Mouse (Mus musculus) embryonic facial prominence, embryonic 13.5 days (tissue): ENCODE results near the gene Ddx58. TPM values are rescaled to one million over a fixed set of nuclear protein-coding genes. Genes with fewer than 3 reads are reported as not detected.

Experiments used
- ATAC-seq: fragments of 200-750 bp; cut with Nextera tagmentation; 2 replicates; pipeline ENCODE4 v1.8.0; 2017; ENCODE audit warnings: low read depth; ENCODE audit not compliant: insufficient number of reproducible peaks, insufficient read depth, low FRiP score, low TSS enrichment
- H3K27ac ChIP-seq: fragments of 300-500 bp; sonication (generic); 2 replicates; pipeline ENCODE4 v1.5.1; 2015; ENCODE audit warnings: moderate library complexity, mild to moderate bottlenecking, inconsistent platforms
- H3K27me3 ChIP-seq: fragments of 300-500 bp; sonication (generic); 2 replicates; pipeline ENCODE4 v1.6.1; 2015; ENCODE audit warnings: mild to moderate bottlenecking, inconsistent platforms
- H3K36me3 ChIP-seq: fragments of 300-500 bp; sonication (generic); 2 replicates; pipeline ENCODE4 v1.6.1; 2015; ENCODE audit warnings: mild to moderate bottlenecking, inconsistent platforms
- H3K4me1 ChIP-seq: fragments of 300-500 bp; sonication (generic); 2 replicates; pipeline ENCODE4 v1.6.1; 2015; ENCODE audit warnings: inconsistent platforms
- H3K4me2 ChIP-seq: fragments of 300-500 bp; sonication (generic); 2 replicates; pipeline ENCODE4 v1.6.1; 2015; ENCODE audit warnings: moderate library complexity, mild to moderate bottlenecking, inconsistent platforms
- H3K4me3 ChIP-seq: fragments of 300-500 bp; sonication (generic); 2 replicates; pipeline ENCODE4 v1.5.1; 2015; ENCODE audit warnings: mild to moderate bottlenecking, inconsistent platforms
- H3K9ac ChIP-seq: fragments of 300-500 bp; sonication (generic); 2 replicates; pipeline ENCODE4 v1.6.1; 2015; ENCODE audit warnings: mild to moderate bottlenecking, inconsistent platforms
- H3K9me3 ChIP-seq: fragments of 300-500 bp; sonication (generic); 2 replicates; pipeline ENCODE4 v1.6.1; 2016; ENCODE audit warnings: inconsistent platforms
- WGBS: fragments of 180-500 bp; shearing (Covaris S2); methylation state at CpG from one replicate; pipeline ENCODE4 v1.1.7; 2015; ENCODE audit warnings: mixed read lengths; 5-methylcytosine and 5-hydroxymethylcytosine counted together
- polyA plus RNA-seq: library from polyadenylated mRNA; unstranded; fragments of >200 nt; fragmentation: Nextera tagmentation; extraction: Ambion mirVana; gene quantifications from 2 replicates; pipeline ENCODE4 v1.2.1, GENCODE M21; 2015

Gene Ddx58
- polyA plus RNA-seq, 1 experiment from 2014 or later = 8.2 TPM

DNA sequence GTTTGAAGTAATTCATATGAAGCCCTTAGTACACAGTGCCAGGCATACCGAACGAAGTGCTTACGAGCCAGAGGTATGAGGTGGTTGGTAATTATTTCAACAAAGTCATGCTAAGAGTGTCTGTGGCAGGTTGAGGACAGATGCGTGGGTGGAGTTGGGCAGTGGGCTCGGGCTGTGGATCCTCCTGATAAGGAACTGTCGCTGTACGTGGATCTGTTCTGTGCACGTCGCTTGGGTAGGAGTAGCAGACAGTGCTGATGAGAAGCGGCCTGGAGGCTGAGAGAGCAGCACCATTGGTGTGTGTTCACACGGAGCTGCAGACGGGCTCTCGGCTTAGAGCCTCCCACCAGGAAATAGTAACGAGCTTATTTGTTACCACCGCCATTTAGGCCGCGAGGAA is 61.0 kb downstream of the Ddx58 start:
- H3K4me1 ChIP-seq = no peaks in the 10 kb centered on the region
- H3K9ac ChIP-seq = no peak overlapping the region
- no peak for ATAC-seq
- no peaks in the 10 kb centered on the region for H3K9me3 ChIP-seq
- H3K4me2 ChIP-seq = no peak overlapping the region
- H3K27ac ChIP-seq = no peak overlapping the region
- 93% methylated on average over 17 of the region's 17 CpGs for WGBS
- H3K27me3 ChIP-seq = no peaks in the 10 kb centered on the region
- H3K4me3 ChIP-seq = no peak overlapping the region
- H3K36me3 ChIP-seq = peaks cover 68% of the 10 kb centered on the region

DNA sequence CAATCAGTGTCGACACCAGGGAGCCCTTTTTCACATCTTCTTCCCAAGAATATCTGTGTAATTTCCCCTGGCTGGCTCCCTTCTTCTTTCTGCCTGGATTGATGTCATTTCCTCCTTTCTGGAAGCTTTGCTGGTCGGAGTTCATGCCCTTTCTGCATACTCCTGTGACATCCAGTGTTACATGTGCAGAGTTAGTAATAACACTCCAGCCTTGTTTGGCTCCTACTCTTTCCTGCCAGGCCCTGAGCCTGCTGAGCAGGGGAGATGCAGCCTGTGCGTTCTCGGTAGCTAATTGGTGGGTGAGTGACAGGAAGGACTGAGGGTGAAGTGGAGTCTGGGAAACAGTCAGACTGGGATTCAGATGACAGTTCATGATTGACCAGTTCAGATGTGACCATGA is 65.3 kb downstream of the Ddx58 start:
- peaks cover 39% of the 10 kb centered on the region for H3K36me3 ChIP-seq
- no peak overlapping the region for H3K9ac ChIP-seq
- no peak for ATAC-seq
- no peaks in the 10 kb centered on the region for H3K27me3 ChIP-seq
- WGBS = 66% methylated on average over 4 of the region's 4 CpGs
- no peak overlapping the region for H3K27ac ChIP-seq
- H3K9me3 ChIP-seq = no peaks in the 10 kb centered on the region
- no peak overlapping the region for H3K4me3 ChIP-seq
- no peak overlapping the region for H3K4me2 ChIP-seq
- H3K4me1 ChIP-seq = no peaks in the 10 kb centered on the region

DNA sequence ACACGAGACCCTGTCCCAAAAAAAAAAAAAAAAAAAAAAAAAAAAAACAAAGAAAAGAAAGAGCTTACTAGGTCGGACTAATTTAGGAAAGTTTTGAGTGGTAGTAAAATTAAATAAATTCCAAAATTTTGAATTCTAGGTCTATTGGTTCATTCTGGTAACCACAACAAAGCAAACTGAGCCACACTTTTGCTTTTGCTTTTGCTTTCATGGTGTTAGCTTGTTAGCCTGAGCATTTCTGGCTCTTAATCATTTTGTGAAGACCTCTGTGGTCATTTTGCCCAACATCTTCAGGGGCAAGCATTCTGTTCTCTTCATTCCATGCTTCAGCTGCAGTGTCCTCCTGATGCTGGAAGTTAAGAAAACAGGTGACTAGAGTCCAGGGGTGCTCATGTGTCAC is 67.3 kb downstream of the Ddx58 start:
- Histone ChIP-seq H3K27me3 (no peaks in the 10 kb centered on the region), H3K4me2 (no peak overlapping the region), H3K4me1 (no peaks in the 10 kb centered on the region), H3K27ac (no peak overlapping the region), H3K9ac (no peak overlapping the region), H3K9me3 (no peaks in the 10 kb centered on the region), H3K36me3 (peaks cover 33% of the 10 kb centered on the region), H3K4me3 (no peak overlapping the region)
- 84% methylated on average over 2 of the region's 2 CpGs for WGBS
- ATAC-seq = no peak

DNA sequence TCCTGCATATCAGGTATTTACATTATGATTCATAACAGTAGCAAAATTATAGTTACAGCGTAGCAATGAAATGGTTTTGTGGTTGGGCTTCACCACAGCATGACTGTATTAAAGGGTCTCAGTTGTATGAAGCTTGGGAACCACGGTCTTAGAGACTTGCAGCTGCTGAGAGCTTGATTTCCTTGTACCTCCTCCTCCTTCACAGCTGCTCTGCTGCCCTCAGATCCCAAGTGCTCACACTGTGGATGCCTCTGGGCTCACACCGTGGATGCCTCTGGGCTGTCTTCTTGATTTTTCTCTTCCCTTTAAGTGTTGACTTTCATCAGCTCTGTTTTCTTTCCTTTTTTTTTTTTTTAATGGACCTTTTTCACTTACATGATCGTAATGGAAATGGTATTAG is 68.2 kb downstream of the Ddx58 start:
- no peak overlapping the region for H3K4me3 ChIP-seq
- WGBS = 80% methylated on average over 4 of the region's 4 CpGs
- no peak overlapping the region for H3K9ac ChIP-seq
- H3K9me3 ChIP-seq = no peaks in the 10 kb centered on the region
- no peaks in the 10 kb centered on the region for H3K27me3 ChIP-seq
- H3K36me3 ChIP-seq = peaks cover 38% of the 10 kb centered on the region
- H3K27ac ChIP-seq = no peak overlapping the region
- no peaks in the 10 kb centered on the region for H3K4me1 ChIP-seq
- no peak overlapping the region for H3K4me2 ChIP-seq
- ATAC-seq = no peak

DNA sequence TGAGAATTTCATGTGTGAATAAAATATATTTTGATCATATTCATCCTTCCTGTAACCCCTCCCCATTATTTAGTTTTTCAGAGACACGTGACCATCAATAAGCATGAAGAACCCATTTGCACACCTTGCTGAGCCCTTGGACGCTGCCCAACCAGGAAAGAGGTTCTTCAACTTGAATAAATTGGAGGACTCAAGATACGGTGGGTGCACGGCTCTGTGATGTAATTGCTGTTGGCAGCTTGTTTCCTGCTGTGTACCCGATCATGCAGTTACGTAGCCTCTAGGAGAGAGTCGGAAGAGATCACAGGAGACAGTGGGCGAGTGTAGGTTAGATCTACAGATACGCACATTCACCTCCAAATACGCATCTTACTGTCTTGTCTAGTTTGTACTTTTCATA is 76.0 kb downstream of the Ddx58 start:
- H3K9me3 ChIP-seq = no peaks in the 10 kb centered on the region
- H3K9ac ChIP-seq = no peak overlapping the region
- 74% methylated on average over 10 of the region's 10 CpGs for WGBS
- H3K27ac ChIP-seq = no peak overlapping the region
- H3K27me3 ChIP-seq = no peaks in the 10 kb centered on the region
- H3K4me3 ChIP-seq = no peak overlapping the region
- no peak overlapping the region for H3K4me2 ChIP-seq
- peaks cover 26% of the 10 kb centered on the region for H3K36me3 ChIP-seq
- no peak for ATAC-seq
- H3K4me1 ChIP-seq = no peaks in the 10 kb centered on the region

DNA sequence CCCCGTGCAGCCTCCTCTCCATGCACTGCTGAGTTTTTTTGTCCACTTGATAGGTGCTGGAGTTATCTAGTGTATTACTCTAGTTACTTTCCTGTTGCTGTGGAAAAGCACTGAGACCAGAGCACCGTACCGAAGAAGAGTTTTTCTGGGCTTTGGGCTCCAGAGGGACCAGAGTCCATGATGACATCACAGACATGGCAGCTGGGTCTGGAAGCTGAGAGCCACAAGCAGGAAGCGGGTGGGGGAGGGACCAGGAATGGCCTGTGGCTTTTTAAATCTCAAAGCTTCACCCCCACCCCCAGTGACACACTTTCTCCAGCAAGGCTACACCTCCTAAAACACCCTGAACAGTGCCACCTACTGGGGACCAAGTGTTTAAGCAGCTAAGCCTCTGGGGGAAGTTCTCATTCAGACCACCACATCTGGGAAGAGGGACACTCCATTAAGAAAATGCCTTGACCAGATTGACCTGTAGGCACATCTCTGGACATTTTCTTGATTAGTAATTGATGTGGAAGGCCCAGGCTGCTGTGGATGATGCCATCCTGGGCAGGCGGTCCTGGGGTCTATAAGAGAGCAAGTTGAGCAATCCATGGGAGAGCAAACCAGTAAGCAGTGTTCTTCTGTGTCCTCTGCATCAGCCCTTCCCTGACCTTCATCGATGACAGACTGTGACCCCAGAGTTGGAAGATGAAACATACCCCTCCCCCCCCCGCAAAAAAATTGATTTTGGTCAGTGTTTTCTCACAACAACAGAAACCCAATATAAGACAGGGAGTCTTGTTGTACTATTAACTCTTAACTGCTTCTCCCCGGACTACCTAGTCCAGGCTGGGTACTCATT is 78.8 kb downstream of the Ddx58 start:
- H3K9ac ChIP-seq = no peak overlapping the region
- ATAC-seq = no peak
- 93% methylated on average over 8 of the region's 8 CpGs for WGBS
- H3K27ac ChIP-seq = no peak overlapping the region
- H3K4me2 ChIP-seq = no peak overlapping the region
- H3K9me3 ChIP-seq = no peaks in the 10 kb centered on the region
- H3K4me3 ChIP-seq = no peak overlapping the region
- H3K36me3 ChIP-seq = peaks cover 13% of the 10 kb centered on the region
- H3K4me1 ChIP-seq = no peaks in the 10 kb centered on the region
- H3K27me3 ChIP-seq = no peaks in the 10 kb centered on the region

DNA sequence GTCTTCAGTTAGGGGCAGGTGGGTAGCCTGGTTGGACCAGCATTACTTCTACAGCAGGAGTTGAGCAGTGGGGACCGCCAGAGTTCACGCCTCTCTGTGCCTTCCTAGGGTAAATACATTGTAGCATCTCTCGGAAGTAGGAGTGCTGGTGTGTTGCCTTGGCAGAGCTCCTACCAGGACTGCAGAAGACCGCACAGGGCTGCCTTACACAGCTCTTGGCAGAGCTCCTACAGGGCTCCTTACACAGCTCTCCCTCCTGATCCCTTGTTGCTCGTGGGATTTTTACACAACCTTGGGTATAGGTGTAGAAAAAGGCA is 81.4 kb downstream of the Ddx58 start:
- Histone ChIP-seq H3K9ac (no peak overlapping the region), H3K27ac (no peak overlapping the region), H3K4me2 (no peak overlapping the region), H3K4me1 (no peaks in the 10 kb centered on the region), H3K9me3 (no peaks in the 10 kb centered on the region), H3K4me3 (no peak overlapping the region), H3K27me3 (no peaks in the 10 kb centered on the region), H3K36me3 (peaks cover 5% of the 10 kb centered on the region; the same call in 1 of the 2 replicates)
- WGBS = 85% methylated on average over 5 of the region's 5 CpGs
- ATAC-seq = no peak

DNA sequence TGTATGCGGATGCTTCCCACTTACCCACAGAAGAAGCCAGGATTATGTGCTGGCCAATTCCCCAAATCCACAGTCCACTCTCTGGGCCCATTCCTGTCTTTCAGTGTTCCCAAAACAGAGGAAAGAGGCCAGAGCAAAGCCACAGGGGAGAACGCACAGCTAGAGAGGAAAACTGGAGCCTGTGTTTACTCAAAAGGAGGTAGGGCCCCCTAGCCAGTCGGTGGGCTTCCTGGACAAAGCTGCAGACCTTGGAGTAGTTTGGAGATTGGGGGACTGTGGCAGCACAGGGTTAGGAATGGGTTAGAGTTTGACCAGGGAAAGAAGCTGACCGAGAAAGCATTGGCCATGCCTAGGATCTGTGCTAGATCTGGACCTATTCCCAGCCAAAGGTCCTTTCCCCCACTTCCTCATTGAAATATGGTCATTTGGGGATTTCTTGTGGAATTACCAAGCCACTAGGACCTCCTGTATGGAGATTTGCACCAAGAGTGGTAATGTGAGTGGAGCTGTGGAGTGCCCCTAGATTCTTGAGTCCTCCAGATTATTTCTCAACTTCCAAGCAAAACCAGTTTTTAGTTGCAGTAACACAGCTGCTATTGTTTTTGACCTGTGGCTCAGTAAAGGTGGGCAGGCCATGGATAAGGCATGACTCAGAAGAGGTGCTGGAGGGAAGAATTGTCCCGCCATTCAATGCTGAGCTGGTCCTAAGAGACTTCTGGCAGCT is 82.0 kb downstream of the Ddx58 start:
- Histone ChIP-seq H3K4me3 (no peak overlapping the region), H3K4me2 (no peak overlapping the region), H3K4me1 (no peaks in the 10 kb centered on the region), H3K9ac (no peak overlapping the region), H3K27me3 (no peaks in the 10 kb centered on the region), H3K36me3 (peaks cover 5% of the 10 kb centered on the region; the same call in 1 of the 2 replicates), H3K9me3 (no peaks in the 10 kb centered on the region), H3K27ac (no peak overlapping the region)
- no peak for ATAC-seq
- 78% methylated on average over 5 of the region's 5 CpGs for WGBS

DNA sequence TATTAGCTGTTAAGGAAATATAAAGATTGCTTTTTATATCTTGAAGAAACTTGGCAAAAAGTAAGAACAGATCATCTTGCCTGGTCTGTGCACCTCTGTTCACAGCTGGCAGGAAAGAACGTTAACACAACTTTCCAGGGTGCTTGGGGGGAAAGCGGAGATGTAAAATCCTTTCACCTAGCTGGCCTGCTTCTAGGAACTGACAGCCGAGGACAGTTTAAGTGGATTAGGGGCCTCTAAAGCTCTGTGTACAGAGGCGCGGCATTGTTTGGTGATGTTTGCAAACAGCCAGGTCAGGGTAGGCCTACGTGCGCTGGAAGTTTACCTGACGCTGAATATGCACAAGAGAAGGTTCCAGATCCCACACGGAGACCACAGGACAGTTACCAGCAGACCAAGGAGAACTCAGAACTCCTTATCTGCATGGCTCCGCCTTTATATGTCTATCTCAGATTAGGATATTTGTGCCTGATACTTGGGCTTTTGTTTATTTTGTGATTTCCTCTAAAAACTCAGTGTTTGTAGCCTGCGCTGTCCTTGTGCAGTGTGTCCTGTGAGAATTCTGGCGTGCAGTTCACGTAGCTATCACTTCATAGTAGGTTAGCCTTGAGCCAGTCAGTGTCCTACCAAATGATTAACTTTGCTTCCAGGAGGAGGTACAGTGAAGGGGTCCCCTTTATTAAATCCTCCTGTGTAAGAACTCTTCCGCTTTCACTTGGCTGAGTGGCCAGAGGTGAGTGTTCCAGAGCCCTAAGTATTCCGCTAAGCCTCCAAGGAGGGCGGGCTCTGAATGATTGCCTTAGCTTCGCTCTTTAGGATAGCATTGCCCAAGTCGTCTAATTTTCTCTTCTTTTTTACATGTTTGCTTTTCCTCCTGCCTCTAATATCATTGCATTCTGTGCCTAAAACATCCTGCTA is 82.8 kb downstream of the Ddx58 start:
- Histone ChIP-seq H3K27me3 (no peaks in the 10 kb centered on the region), H3K4me2 (no peak overlapping the region), H3K4me3 (no peak overlapping the region), H3K9ac (no peak overlapping the region), H3K4me1 (no peaks in the 10 kb centered on the region), H3K27ac (no peak overlapping the region), H3K9me3 (no peaks in the 10 kb centered on the region), H3K36me3 (peaks cover 5% of the 10 kb centered on the region; the same call in 1 of the 2 replicates)
- WGBS = 73% methylated on average over 18 of the region's 18 CpGs
- ATAC-seq = no peak

DNA sequence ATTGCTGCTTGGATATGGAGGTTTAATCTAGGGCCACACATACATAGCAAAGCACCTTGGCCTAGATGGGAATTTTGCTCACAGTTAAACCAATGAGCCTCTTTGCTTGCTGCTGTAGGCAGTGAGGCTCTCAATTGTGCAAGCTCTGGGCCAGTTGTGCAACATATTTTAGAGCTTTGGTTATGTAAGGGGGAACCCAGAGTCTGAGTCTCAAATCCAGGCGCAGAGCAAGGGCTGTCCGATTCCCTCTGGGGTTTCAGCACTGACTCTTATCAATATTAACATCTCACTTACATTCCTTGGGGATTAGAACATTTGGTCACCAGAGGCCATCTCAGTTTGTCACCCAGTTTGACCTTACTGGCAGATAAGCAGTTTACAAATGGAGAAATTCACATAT is 83.5 kb downstream of the Ddx58 start:
- no peaks in the 10 kb centered on the region for H3K27me3 ChIP-seq
- 56% methylated on average over 2 of the region's 2 CpGs for WGBS
- no peak for ATAC-seq
- H3K4me1 ChIP-seq = no peaks in the 10 kb centered on the region
- H3K4me2 ChIP-seq = no peak overlapping the region
- H3K9me3 ChIP-seq = no peaks in the 10 kb centered on the region
- H3K27ac ChIP-seq = no peak overlapping the region
- no peak overlapping the region for H3K9ac ChIP-seq
- peaks cover 5% of the 10 kb centered on the region; the same call in 1 of the 2 replicates for H3K36me3 ChIP-seq
- H3K4me3 ChIP-seq = no peak overlapping the region

DNA sequence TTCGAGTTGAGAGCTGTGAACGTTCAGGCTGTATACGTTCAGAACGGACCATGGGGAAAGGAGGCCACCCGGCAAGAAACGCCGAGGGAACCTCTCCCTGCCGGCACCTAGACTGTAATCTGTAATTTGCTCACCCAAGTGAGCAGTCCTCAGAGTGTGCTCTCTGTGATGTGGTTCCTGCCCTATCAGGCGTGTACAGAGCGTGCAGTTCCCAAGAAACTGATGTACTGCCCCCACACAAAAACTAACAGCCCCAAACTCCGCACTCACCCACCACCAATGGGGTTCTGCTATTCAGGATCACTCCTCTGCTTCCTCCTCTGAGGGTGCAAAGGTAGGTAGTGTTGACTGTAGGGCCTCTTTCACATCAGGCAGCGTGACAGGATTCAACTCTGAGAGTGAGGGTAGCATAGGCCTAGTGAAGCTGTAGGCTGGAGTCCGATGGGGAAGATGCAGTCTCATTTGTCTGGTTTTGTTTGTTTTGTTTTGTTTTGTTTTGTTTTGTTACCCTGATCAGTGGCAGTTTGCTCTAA is 84.1 kb downstream of the Ddx58 start:
- WGBS = 88% methylated on average over 13 of the region's 13 CpGs
- Histone ChIP-seq H3K9ac (no peak overlapping the region), H3K4me1 (no peaks in the 10 kb centered on the region), H3K27me3 (no peaks in the 10 kb centered on the region), H3K27ac (no peak overlapping the region), H3K9me3 (no peaks in the 10 kb centered on the region), H3K4me2 (no peak overlapping the region), H3K4me3 (no peak overlapping the region), H3K36me3 (peaks cover under 1% of the 10 kb centered on the region; the same call in 1 of the 2 replicates)
- no peak for ATAC-seq
